In genomic region chr11:100957915-100958469, GRCm38 (mm10) we compare ENCODE assay signal across 12 mouse cellular contexts. TPM values are rescaled to one million over a fixed set of nuclear protein-coding genes. Genes with fewer than 3 reads are reported as not detected.
DNase-seq lines count a peak whose midpoint lies in the region; ATAC-seq and TF ChIP-seq lines count a peak whose summit lies in the region.
"Had no signal": no experiment of that assay in that cellular context is flagged by ENCODE, and none has a peak within 500 bp of the region (broad histone marks: within the 10 kb centered on the region; RNA-seq: fewer than 3 reads in every experiment).

No protein-coding gene starts in this region.

- H3K4me2 ChIP-seq in heart, embryonic 12.5 days, result no peak overlapping the region
- H3K4me2 ChIP-seq in intestine, embryonic 14.5 days (ENCODE audit: low read length), result no peak overlapping the region
- no peak overlapping the region for H3K4me2 ChIP-seq in intestine, embryonic 16.5 days (ENCODE audit: low read depth, low read length)
- peak overlapping the region; percentile 53; the same call in 1 of the 2 replicates for H3K4me2 ChIP-seq in neural tube, embryonic 15.5 days
- no peak overlapping the region for H3K4me2 ChIP-seq in midbrain, embryonic 15.5 days

- 50% methylated on average over 6 of the region's 6 CpGs for WGBS in heart, embryonic 12.5 days
- 45% methylated on average over 6 of the region's 6 CpGs for WGBS in intestine, embryonic 14.5 days
- 43% methylated on average over 6 of the region's 6 CpGs for WGBS in intestine, embryonic 16.5 days
- WGBS in neural tube, embryonic 15.5 days, result 35% methylated on average over 6 of the region's 6 CpGs
- 33% methylated on average over 6 of the region's 6 CpGs for WGBS in midbrain, embryonic 15.5 days

- TF ChIP-seq EP300 in MEL (IDR thresholded peaks at IDR 0.05; ENCODE audit: low read depth in 1 of 2, low read length in 2 of 2), result no peak

- H3K27me3 ChIP-seq in heart, embryonic 12.5 days (replicated peaks), result 0 out of 2 replicates have a peak, but pooled peaks cover 3% of the 10 kb centered on the region
- peaks cover 17% of the 10 kb centered on the region for H3K27me3 ChIP-seq in intestine, embryonic 14.5 days (replicated peaks; ENCODE audit: control insufficient read depth, insufficient read depth, low read length)
- peaks cover 8% of the 10 kb centered on the region for H3K27me3 ChIP-seq in intestine, embryonic 16.5 days (replicated peaks; ENCODE audit: control insufficient read depth, insufficient read depth, low read length)
- H3K27me3 ChIP-seq in MEL (ENCODE audit: control insufficient read depth in 1 of 2, insufficient read depth in 2 of 2, low read length in 2 of 2), result no peaks in the 10 kb centered on the region
- peaks cover 28% of the 10 kb centered on the region for H3K27me3 ChIP-seq in neural tube, embryonic 15.5 days (replicated peaks)
- H3K27me3 ChIP-seq in midbrain, embryonic 15.5 days (replicated peaks), result peaks cover 26% of the 10 kb centered on the region
- H3K27me3 ChIP-seq: megakaryocyte, embryonic 14.5 days; Patski had no signal

- H3K36me3 ChIP-seq in heart, embryonic 12.5 days, result peaks cover 50% of the 10 kb centered on the region
- peaks cover 15% of the 10 kb centered on the region for H3K36me3 ChIP-seq in intestine, embryonic 14.5 days (ENCODE audit: control insufficient read depth, insufficient read depth, low read length)
- 0 out of 2 replicates have a peak, but pooled peaks cover 2% of the 10 kb centered on the region for H3K36me3 ChIP-seq in intestine, embryonic 16.5 days (ENCODE audit: control insufficient read depth, insufficient read depth, low read length)
- H3K36me3 ChIP-seq in MEL (ENCODE audit: control insufficient read depth in 1 of 2, insufficient read depth in 2 of 2, low read length in 2 of 2), result peaks cover 0 to 11% of the 10 kb centered on the region in 2 experiments; a peak in 2 of 4 replicates
- H3K36me3 ChIP-seq in neural tube, embryonic 15.5 days, result no peaks in the 10 kb centered on the region
- no peaks in the 10 kb centered on the region for H3K36me3 ChIP-seq in midbrain, embryonic 15.5 days (replicated peaks)

- intact Hi-C loops in heart, postnatal 14 days (cut with DNase I), result loop anchor here (1.0 to 5.0 kb wide), 3 partner anchors 65 to 246 kb away; partner anchors contain the start of genes Hspb9 and Kat2a

- DNase-seq in heart, postnatal 14 days, result no peak
- DNase-seq in intestine, embryonic 14.5 days (ENCODE audit: low spot score), result peak; percentile 63
- DNase-seq in MEL (ENCODE audit: low read depth, low spot score), result peak; percentile 33

- peak overlapping the region; percentile 31; the same call in 1 of the 2 replicates for H3K9ac ChIP-seq in heart, embryonic 12.5 days
- no peak overlapping the region for H3K9ac ChIP-seq in intestine, embryonic 14.5 days (ENCODE audit: low read length)
- no peak overlapping the region for H3K9ac ChIP-seq in intestine, embryonic 16.5 days (ENCODE audit: low read depth, low read length)
- H3K9ac ChIP-seq in MEL (ENCODE audit: control insufficient read depth, low read depth, low read length, poor library complexity, severe bottlenecking), result no peak overlapping the region
- H3K9ac ChIP-seq in neural tube, embryonic 15.5 days (replicated peaks), result no peak overlapping the region
- no peak overlapping the region for H3K9ac ChIP-seq in midbrain, embryonic 15.5 days

- H3K79me2 ChIP-seq in MEL (ENCODE audit: control insufficient read depth, insufficient read depth, low read length, poor library complexity), result no peaks in the 10 kb centered on the region

- H3K4me1 ChIP-seq in heart, embryonic 12.5 days (replicated peaks), result peaks cover 53% of the 10 kb centered on the region
- H3K4me1 ChIP-seq in intestine, embryonic 14.5 days (replicated peaks; ENCODE audit: control insufficient read depth, insufficient read depth, low read length), result peaks cover 14% of the 10 kb centered on the region
- peaks cover 24% of the 10 kb centered on the region for H3K4me1 ChIP-seq in intestine, embryonic 16.5 days (ENCODE audit: control insufficient read depth, insufficient read depth, low read length)
- peaks cover 10 to 21% of the 10 kb centered on the region in 2 experiments for H3K4me1 ChIP-seq in MEL (ENCODE audit: control insufficient read depth in 1 of 2, insufficient read depth in 2 of 2, low read length in 2 of 2)
- H3K4me1 ChIP-seq in neural tube, embryonic 15.5 days, result peaks cover 25% of the 10 kb centered on the region
- H3K4me1 ChIP-seq in midbrain, embryonic 15.5 days, result peaks cover 21% of the 10 kb centered on the region

- no peak for ATAC-seq in heart, embryonic 12.5 days (ENCODE audit: insufficient number of reproducible peaks, low FRiP score)
- ATAC-seq in intestine, embryonic 14.5 days (replicated peaks; ENCODE audit: low FRiP score, low TSS enrichment, low read depth), result no peak
- ATAC-seq in intestine, embryonic 16.5 days, result no peak
- ATAC-seq in neural tube, embryonic 15.5 days (ENCODE audit: low FRiP score), result no peak
- ATAC-seq in midbrain, embryonic 15.5 days (replicated peaks), result no peak
- ATAC-seq: activated CD4-positive, CD25-positive, alpha-beta regulatory T cell, adult 4 months; Patski had no signal

- H3K9me3 ChIP-seq in heart, embryonic 12.5 days (replicated peaks), result no peaks in the 10 kb centered on the region
- H3K9me3 ChIP-seq in intestine, embryonic 14.5 days (ENCODE audit: control insufficient read depth, low read length), result no peaks in the 10 kb centered on the region
- no peaks in the 10 kb centered on the region for H3K9me3 ChIP-seq in intestine, embryonic 16.5 days (ENCODE audit: control insufficient read depth, low read length)
- H3K9me3 ChIP-seq in MEL (replicated peaks; ENCODE audit: insufficient read depth, low read length), result no peaks in the 10 kb centered on the region
- no peaks in the 10 kb centered on the region for H3K9me3 ChIP-seq in neural tube, embryonic 15.5 days (replicated peaks)
- no peaks in the 10 kb centered on the region for H3K9me3 ChIP-seq in midbrain, embryonic 15.5 days
- H3K9me3 ChIP-seq: embryonic facial prominence, embryonic 13.5 days; megakaryocyte, embryonic 14.5 days had no signal

- no peak overlapping the region for H3K4me3 ChIP-seq in heart, embryonic 12.5 days
- H3K4me3 ChIP-seq in intestine, embryonic 14.5 days (ENCODE audit: low read depth, low read length), result no peak overlapping the region
- H3K4me3 ChIP-seq in intestine, embryonic 16.5 days (ENCODE audit: low read length), result no peak overlapping the region
- no peak overlapping the region for H3K4me3 ChIP-seq in MEL (ENCODE audit: control insufficient read depth in 1 of 2, insufficient read depth in 1 of 2, low read depth in 2 of 2, low read length in 2 of 2)
- no peak overlapping the region for H3K4me3 ChIP-seq in neural tube, embryonic 15.5 days (replicated peaks)
- no peak overlapping the region for H3K4me3 ChIP-seq in midbrain, embryonic 15.5 days
- H3K4me3 ChIP-seq: layer of hippocampus, adult 2 months; megakaryocyte, embryonic 14.5 days had no signal

- no peak for TF ChIP-seq RAD21 in MEL (IDR thresholded peaks at IDR 0.05; ENCODE audit: low read depth, low read length)

- no peak for TF ChIP-seq CTCF in MEL (IDR thresholded peaks at IDR 0.05 in 2 of 3, conservative IDR thresholded peaks at IDR 0.05 in 1 of 3; ENCODE audit: control insufficient read depth in 1 of 3, insufficient read depth in 1 of 3, low read depth in 2 of 3, low read length in 3 of 3, poor library complexity in 1 of 3, severe bottlenecking in 1 of 3)

- no peak overlapping the region for H3K27ac ChIP-seq in heart, embryonic 12.5 days (ENCODE audit: poor library complexity, severe bottlenecking)
- H3K27ac ChIP-seq in intestine, embryonic 14.5 days (ENCODE audit: low read depth), result no peak overlapping the region
- no peak overlapping the region for H3K27ac ChIP-seq in intestine, embryonic 16.5 days (ENCODE audit: low read length)
- H3K27ac ChIP-seq in MEL (ENCODE audit: control insufficient read depth, low read depth, low read length), result no peak overlapping the region
- no peak overlapping the region for H3K27ac ChIP-seq in neural tube, embryonic 15.5 days (replicated peaks)
- H3K27ac ChIP-seq in midbrain, embryonic 15.5 days, result no peak overlapping the region
- H3K27ac ChIP-seq: embryonic facial prominence, embryonic 13.5 days; layer of hippocampus, adult 2 months had no signal

- TF ChIP-seq POLR2A in MEL (IDR thresholded peaks at IDR 0.05; ENCODE audit: control insufficient read depth in 1 of 2, insufficient read depth in 1 of 2, low read depth in 1 of 2, low read length in 2 of 2, poor library complexity in 1 of 2), result no peak

RNA-seq across cellular contexts. Expression of gene Cavin1, which starts 12.7 kb away (rescaled TPM):
- polyA plus RNA-seq in heart, embryonic 12.5 days (2016; fragmentation: Nextera tagmentation; extraction: Ambion mirVana), result 342 and 348 TPM in 2 replicates
- total RNA-seq in heart, postnatal 14 days (2021), result 100 to 1,000 TPM; 336 to 338 TPM
- 99.3 and 102 TPM in 2 replicates for polyA plus RNA-seq in intestine, embryonic 14.5 days (2014; fragmentation: Nextera tagmentation; extraction: Ambion mirVana)
- polyA plus RNA-seq in intestine, embryonic 16.5 days (2015; fragmentation: Nextera tagmentation; extraction: Ambion mirVana), result 214 and 221 TPM in 2 replicates
- 2.9 and 3.4 TPM in 2 replicates for total RNA-seq in MEL (2012; rRNA removed)
- 1 to 10 TPM in 1 of 2 experiments, not detected in 1; 9.0 TPM for polyA plus RNA-seq in MEL (2012; ENCODE audit: insufficient read depth in 1 of 2, insufficient read length in 2 of 2, low read depth in 1 of 2, low replicate concordance in 2 of 2, missing spikeins in 1 of 2)
- polyA plus RNA-seq in neural tube, embryonic 15.5 days (2015; fragmentation: Nextera tagmentation; extraction: Ambion mirVana), result 45.6 and 73.4 TPM in 2 replicates
- polyA plus RNA-seq in midbrain, embryonic 15.5 days (2015; fragmentation: Nextera tagmentation; extraction: Ambion mirVana), result 47.9 and 50.8 TPM in 2 replicates

RNA-seq across cellular contexts. Expression of gene Stat3, which starts 18.7 kb away (rescaled TPM):
- polyA plus RNA-seq in heart, embryonic 12.5 days (2016; fragmentation: Nextera tagmentation; extraction: Ambion mirVana), result 60.0 and 63.2 TPM in 2 replicates
- total RNA-seq in heart, postnatal 14 days (2021), result 100 to 1,000 TPM; 103 to 107 TPM
- polyA plus RNA-seq in intestine, embryonic 14.5 days (2014; fragmentation: Nextera tagmentation; extraction: Ambion mirVana), result 36.6 and 42.9 TPM in 2 replicates
- polyA plus RNA-seq in intestine, embryonic 16.5 days (2015; fragmentation: Nextera tagmentation; extraction: Ambion mirVana), result 48.9 and 53.2 TPM in 2 replicates
- total RNA-seq in MEL (2012; rRNA removed), result 25.7 and 31.1 TPM in 2 replicates
- polyA plus RNA-seq in MEL (2012; ENCODE audit: insufficient read depth in 1 of 2, insufficient read length in 2 of 2, low read depth in 1 of 2, low replicate concordance in 2 of 2, missing spikeins in 1 of 2), result 100 to 1,000 TPM in 1 of 2 experiments, 10 to 100 TPM in 1; 64.7 to 249 TPM
- polyA plus RNA-seq in neural tube, embryonic 15.5 days (2015; fragmentation: Nextera tagmentation; extraction: Ambion mirVana), result 57.9 and 66.9 TPM in 2 replicates
- polyA plus RNA-seq in midbrain, embryonic 15.5 days (2015; fragmentation: Nextera tagmentation; extraction: Ambion mirVana), result 35.8 and 37.9 TPM in 2 replicates

RNA-seq across cellular contexts. Expression of gene Atp6v0a1, which starts 51.3 kb away (rescaled TPM):
- polyA plus RNA-seq in heart, embryonic 12.5 days (2016; fragmentation: Nextera tagmentation; extraction: Ambion mirVana), result 70.0 and 71.4 TPM in 2 replicates
- 10 to 100 TPM; 89.3 to 90.2 TPM for total RNA-seq in heart, postnatal 14 days (2021)
- polyA plus RNA-seq in intestine, embryonic 14.5 days (2014; fragmentation: Nextera tagmentation; extraction: Ambion mirVana), result 30.6 and 32.5 TPM in 2 replicates
- polyA plus RNA-seq in intestine, embryonic 16.5 days (2015; fragmentation: Nextera tagmentation; extraction: Ambion mirVana), result 38.8 and 43.3 TPM in 2 replicates
- 12.8 and 20.8 TPM in 2 replicates for total RNA-seq in MEL (2012; rRNA removed)
- polyA plus RNA-seq in MEL (2012; ENCODE audit: insufficient read depth in 1 of 2, insufficient read length in 2 of 2, low read depth in 1 of 2, low replicate concordance in 2 of 2, missing spikeins in 1 of 2), result 10 to 100 TPM in 1 of 2 experiments, not detected in 1; 23.2 TPM
- 150 and 167 TPM in 2 replicates for polyA plus RNA-seq in neural tube, embryonic 15.5 days (2015; fragmentation: Nextera tagmentation; extraction: Ambion mirVana)
- 136 and 148 TPM in 2 replicates for polyA plus RNA-seq in midbrain, embryonic 15.5 days (2015; fragmentation: Nextera tagmentation; extraction: Ambion mirVana)

Comparison
In these comparisons a context has a peak if more than half of its experiments do, and no peak if none do; other contexts are left out.
1. DNase-seq: peak in intestine, embryonic 14.5 days (single experiment) and MEL (single experiment); none in heart, postnatal 14 days (0 of 2).